Mouse (Mus musculus) frontal cortex, adult (tissue): Measurements from ENCODE around the gene Ank3.
"Not testable (repeated sequence)": the region's sequence is repeated elsewhere in the genome, so short reads cannot be mapped to it uniquely, and the experiment has no call there.

Experiments
- ATAC-seq: cut with Nextera tagmentation; 2 replicates; pipeline ENCODE4 v1.9.2; 2017; ENCODE audit warnings: mild to moderate bottlenecking, moderate library complexity, mixed read lengths; ENCODE audit not compliant: low TSS enrichment

The Ank3 gene

DNA sequence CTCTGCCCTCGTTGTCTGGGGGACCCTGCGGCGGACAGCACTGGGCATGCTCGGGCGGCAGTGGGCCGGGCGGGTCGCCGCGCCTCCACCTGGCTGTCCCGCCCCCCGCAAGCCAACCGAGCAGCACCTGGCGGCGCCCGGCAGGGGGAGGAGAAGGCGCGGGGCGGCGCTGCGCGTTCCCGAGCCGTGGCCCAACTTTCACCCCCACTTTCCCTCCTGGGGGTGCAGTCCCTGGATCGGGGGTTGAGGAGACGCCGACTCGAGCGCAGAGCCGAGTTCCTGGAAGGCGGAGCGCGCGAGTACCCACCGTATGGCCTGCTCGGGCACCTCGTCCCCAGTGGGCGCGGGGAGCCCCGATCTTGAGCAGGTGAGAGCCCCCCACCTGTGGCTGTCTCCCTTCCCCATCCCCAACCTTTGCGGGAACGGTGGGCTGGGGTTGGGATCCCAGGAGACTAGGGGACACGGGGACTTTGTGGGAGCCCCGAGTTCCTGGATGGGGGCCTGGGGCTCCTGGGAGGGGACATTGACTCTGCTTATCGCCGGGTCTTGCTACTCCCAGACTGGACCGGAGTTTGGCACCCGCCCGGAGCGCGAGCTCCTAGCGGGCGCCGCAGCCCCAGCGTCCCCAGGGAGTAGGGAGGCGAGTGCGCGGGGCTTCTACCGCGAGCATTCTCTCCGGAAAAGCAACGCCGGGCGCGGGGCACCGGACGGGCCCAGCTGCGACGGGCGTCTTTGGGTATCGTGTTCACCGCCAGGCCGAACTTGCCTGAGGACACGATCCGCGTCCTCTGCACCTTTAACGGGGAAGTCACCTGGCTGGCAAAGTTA, at the start of gene Ank3:
TSS of gene Ank3 (plus strand) at position 11 of the 828 bp plus-strand sequence.
- peak; percentile 55; the same call in 1 of the 2 replicates for ATAC-seq

DNA sequence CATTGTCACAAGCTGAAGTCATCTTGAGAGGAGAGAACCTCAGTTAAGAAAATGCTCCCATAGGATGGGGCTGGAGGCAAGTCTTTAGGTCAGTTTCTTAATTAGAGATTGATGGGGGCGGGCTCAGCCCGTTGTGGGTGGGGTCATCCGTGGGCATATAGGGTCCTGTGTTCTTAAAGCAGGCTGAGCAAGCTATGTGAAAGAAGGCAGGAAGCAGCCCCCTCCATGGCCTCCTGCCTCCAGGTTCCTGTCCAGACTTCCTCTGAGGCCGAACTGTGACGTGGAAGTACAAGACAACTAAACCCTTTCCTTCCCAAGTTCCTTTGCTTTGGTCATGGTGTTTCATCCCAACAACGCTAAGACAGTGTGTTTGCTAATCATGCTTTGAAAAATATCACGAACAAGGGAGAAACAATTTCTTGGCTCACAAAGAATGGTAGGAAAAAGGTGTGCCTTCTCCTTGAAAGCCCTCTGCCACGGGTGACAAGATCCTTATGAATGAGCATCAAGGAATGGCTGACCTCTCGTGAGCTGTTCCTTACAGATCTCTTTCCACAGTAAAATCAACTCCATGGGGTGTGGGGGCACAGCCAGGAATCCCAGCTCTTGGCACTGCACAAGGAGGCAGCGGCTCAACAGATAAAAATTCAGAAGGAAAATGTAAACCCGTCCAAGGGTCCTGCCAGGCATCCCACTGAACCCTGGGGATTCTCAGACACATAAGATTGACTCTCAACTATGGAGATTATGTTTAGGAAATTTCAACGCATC, 47.3 kb upstream of the Ank3 start:
- ATAC-seq = no peak

DNA sequence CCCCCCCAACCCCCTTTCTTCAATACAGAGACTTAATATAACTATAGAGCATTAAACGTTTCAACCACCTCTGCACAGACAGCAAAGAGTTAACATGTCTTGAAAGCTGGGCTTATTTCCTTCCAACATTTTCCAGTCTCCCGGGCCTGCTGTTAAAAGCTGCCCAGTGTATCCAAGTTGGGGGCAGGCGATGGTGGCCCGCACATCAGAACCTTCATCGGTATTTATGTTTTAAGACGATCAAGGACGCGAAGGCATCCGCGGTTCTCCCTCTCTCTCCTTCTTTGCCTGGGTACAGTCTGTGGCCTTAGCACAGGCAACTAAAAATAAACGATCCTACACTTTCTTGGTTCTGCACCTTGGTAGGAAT, 46.7 kb upstream of the Ank3 start:
- no peak for ATAC-seq

DNA sequence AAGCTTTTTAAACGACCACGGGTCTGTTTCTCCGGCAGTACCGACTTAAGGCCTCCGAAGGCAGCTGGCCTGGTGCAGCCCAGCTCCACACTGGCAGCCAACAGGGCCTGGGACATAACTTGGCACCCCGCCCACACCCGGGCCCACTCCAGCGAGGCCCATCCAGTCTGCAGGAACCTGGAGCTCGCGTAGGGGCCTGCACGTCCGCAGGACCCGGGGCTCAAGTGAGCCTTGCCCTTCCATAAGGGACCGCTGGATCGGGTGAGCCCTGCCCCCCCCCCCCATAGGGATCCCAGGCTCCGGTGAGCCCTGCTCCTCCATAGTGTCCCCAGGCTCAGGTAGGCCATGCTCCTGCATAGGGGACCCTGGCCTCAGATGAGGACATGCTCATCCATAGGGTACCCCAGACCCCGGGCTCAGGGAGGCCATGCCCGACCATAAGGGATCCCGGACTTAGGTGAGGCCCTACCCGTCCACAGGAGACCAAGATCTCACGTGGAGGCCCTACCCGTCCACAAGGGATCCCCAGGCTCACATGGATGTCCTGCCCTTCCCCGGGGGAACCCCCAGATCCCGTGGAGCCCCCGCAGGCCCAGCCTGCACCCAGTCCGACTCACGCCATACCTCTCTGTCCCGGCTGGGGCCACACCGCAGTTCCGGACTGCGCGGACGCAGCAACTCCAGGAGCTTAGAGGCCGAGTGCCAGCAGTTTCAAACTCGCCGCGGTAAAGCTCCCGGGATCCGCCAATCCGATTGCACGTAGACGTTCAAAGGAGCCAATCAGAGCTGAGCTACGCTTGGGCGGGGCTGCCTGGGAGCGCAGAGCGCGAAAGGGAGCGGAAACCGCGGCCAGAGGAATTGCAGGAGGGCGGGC, 46.1 kb upstream of the Ank3 start, which contains the start of gene Cdk1:
TSS of gene Cdk1 (minus strand) at position 727 of the 874 bp plus-strand sequence.
- peak; percentile 100 for ATAC-seq

DNA sequence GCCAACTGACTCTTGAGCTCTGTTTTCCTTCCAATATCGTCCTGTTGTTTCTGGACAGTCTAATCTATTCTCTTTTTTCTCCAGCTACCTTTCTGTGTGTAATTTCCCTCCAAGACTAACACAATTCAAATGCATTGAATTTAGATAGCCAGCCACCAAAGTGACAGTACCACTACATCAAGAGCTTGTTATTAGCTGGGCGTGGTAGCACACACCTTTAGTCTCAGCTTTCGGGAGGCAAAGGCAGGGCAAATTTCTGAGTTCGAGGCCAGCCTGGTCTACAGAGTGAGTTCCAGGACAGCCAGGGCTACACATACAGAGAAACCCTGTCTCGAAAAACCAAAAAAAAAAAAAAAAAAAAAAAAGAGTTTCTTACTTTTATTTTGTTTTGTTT, 45.5 kb upstream of the Ank3 start:
- not testable (repeated sequence) for ATAC-seq

DNA sequence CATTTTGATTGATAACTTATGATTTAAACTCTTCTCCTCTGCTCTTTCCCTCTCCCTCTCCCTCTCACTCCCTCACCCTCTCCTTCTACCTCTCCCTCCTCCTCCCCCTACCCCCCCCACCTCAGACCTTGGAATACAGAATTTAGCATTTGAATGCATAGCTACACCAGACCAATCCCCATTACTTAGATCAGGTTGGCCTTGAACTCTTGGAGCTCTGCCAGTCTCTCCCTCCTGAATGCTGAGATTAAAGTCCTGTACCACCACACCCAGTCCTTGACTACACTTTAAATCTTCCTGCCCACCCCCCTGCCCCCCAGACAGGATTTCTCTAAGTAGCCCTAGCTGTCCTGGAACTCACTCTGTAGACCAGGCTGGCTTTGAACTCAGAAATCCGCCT, 38.9 kb upstream of the Ank3 start:
- ATAC-seq = no peak

DNA sequence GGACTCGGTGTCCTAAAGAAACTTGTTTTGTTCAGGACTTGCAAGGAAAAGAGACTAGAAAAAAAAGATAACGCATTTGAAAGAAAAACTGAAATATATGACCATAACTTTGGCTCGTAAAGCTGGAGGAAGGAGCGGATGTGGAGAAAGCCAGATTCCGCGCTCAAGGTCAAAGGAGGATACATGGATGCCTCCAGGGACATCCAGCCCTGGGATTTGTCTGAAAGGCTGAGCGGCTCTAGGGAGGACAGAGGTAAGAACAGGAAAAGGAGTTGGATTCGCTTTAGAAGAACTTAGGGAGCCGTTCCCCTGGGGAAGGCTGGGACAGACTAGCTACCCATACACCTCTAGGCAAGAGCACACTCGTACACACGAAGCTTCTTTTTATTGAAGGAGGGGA, 32.4 kb upstream of the Ank3 start:
- no peak for ATAC-seq

DNA sequence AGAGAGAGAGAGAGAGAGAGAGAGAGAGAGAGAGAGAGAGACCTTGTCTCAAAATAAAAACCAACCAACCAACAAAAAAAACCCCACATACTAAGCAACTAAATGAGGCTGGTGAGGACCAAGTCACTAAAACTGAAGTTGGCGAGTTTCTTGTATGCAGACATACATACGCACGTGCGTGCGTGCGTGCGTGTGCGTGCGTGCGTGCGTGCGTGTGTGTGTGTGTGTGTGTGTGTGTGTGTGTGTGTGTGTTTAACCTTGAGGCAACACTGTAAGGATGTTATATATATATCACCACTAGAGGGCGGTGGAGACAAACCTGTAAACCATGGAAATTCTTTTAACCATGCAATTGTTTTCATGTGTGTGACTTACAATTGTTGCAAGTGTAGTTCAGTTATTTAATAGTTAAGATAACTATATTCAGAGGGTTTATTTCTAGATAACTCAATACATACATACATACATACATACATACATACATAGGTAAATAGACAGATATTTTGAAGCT, 31.6 kb upstream of the Ank3 start:
- no peak for ATAC-seq

DNA sequence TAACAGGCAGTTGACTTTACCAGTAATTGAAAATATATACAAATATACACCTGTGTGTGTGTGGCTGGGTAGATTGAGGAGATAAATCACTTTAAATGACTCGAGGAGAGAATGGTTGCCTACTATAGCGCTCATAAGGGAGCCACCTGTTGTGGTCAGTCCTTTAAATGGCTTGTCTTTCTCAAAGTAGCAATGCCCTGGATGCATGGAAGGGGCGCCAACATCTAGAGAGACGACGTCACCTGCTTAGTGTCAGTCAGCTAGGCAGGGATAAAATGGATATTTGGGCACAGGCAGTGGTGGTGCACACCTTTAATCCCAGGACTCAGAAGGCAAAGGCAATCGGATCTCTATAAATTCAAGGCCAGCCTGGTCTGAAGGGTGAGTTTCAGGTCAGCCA, 29.3 kb upstream of the Ank3 start:
- no peak for ATAC-seq

DNA sequence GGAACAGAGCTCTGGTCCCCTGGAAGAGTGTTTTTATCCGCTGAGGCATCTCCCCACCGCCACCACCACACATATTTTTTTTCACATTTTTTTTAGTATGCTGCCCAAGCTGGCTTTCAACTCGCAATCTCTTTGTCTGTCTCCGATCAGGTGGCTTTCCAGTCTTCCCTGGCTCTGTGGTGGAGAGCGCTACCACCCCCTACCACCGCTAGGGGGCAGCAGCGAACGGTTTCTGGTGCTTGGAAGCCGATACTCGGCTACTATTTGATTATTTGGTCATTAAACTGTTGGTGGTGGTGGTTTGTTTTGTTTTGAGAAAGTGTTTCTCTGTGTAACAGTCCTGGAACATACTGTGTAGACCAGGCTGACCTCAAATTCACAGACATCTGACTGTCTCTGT, 27.1 kb upstream of the Ank3 start:
- peak; percentile 60; the same call in 1 of the 2 replicates for ATAC-seq

DNA sequence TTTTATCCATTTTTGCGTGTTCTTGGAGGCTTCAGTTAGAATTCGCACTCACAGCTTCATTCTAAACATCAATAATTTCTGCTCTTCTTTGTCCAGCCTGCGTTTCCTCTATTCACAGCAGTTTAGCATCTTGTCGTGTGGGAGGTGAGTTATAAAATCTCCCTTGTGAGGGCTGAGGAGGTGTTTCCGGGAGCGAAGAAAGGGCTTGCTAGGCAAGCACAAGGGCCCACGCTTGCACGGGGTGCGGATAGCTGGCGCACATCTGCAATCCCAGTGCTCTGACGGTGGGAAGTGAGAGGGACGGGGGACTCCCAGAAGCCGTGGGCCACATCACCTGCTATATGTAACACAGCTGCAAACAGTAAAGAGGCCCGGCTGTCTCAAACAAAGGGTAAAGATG, 26.5 kb upstream of the Ank3 start:
- ATAC-seq = peak; percentile 95

DNA sequence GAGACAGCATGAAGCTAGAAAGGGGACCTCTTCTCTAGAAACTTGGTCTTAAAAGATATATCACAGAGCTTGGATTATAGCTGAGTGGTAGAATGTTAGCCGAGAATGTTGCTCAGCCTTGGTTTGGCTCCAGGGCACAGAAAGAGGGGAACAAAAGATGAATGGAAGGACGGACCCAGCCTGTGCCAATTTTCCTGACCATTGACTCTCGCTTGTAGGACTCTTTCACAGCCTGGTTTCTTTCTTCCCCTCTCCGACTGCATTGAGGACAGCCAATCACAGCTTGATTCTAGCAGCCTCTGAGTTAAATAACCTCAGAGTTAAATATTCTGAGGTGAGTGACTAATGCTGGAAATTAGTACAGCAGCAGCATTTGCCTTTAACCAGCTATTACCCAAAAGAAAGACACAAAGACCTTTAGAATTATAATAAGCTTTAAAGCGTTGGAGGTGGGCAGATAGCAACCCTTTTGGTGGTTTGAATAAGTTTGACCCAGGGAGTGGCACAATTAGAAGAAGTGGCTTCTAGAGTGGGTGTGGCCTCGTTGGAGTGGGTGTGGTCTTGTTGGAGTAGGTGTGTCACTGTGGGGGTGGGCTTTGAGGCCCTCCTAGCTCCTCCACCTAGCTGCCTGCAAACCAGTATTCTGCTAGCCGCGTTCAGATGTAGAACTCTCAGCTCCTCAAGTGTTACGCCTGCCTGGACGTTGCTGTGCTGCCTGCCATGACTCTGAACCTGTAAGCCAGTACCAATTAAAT, 24.6 kb upstream of the Ank3 start:
- ATAC-seq = no peak

DNA sequence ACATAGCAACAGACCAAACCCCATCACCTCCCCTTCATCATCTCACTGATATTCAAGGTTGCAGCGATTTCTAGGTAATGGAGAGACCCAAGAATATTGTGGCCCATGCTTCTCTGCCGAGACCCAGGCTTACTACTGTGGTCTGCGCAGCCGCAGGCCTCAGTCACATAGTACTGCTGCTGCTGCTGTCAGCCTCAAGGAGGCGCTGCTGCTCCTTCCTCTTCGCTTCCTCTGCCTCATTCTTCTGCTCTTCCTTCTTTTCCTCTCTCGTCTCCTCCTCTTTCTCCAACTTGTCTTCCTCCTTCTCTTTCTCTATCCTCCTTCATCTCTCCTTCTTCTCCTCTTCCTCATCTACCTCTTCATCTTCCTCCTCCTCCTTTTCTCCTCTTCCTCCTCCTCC, 23.4 kb upstream of the Ank3 start:
- no peak for ATAC-seq

DNA sequence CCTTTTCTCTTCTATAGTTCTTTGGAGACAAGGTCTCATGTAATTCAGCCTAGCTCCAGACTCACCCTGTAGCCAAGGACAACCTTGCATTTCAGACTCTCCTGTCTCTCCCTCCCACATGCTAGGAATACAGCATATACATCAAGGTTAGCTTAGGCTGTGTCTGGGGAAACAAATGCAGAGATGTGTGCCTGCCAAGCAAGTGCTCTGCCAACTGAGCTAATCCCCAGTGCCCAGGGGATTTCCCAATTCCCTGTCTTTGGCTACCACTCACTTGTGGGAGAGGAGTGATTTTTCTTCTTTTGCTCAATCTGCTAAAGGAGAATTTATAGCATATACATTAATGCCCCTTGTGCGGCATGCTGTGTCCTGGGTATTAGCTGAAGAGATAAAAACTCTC, 15.4 kb upstream of the Ank3 start:
- no peak for ATAC-seq

DNA sequence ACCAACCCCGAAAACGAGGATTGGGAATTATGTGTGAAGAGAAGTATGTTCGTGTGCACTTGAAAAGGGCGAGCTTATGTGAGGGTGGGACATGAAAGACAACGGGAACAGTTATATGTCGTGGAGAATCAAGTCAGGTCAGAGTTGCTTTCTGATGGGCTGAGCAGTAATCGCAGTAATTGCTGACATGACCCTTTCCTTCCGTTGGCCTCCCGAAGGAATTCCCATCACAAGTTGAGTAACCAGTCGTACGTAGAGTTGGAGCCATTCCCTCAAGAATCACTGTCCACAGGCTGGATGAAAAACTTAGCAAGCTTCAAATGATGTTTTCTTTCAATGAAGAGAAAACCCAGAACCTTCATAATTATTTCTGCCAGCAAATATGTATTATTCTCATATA, 13.9 kb upstream of the Ank3 start:
- no peak for ATAC-seq

DNA sequence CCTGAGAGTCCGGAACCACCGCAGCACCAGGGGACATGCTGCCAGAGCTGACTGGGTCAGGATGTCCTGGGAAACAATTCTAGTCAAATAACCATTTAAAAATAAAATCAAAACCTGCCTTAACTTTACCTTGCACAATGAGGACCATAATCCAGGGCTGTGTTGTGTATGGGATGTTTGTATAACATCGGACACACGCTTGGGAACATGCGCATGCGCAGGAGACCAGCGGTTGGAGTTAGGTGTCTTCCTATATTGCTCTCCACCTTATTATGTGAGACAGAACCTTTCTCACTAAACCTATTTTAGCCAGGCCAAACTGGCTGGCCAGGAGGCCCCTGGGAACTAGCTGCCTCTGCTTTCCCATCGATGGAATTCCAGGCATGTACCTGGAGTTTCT, 13.4 kb upstream of the Ank3 start:
- ATAC-seq = no peak

DNA sequence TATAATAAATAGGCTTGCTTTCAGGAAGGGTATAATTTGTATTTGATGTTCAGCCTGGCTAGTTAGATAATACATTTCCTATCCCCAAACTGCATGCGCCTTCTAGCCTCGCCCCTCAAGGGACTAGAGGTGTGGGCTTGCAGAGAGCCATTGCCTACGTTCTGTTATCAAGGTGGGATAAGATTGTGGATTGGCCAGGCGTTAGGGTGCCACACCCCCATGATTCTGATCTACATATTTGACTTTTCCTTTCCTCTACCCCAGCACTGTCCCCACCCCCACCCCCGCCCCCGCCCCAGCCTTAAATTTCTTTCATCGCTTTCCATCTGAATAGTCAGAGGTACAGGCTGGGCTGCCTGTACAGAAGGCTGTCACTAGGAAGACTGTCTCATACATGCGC, 11.8 kb upstream of the Ank3 start:
- no peak for ATAC-seq

DNA sequence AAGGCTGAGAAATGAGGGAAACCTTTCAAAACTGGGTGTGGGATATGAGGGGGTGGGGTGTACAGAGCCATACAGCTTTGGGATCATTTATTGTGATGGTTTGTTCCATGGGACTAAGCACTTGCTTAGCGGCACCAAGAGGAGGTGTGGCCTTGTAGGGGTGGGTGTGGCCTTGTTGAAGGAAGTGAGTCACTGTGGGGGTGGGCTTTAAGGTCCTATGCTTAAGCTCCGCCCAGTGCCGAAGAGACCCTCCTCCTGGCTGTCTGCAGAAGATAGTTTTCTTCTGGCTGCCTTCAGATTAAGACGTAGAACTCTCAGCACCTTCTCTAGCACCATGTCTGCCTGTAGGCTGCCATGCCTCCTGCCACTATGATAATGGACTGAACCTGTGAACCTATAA, 9.1 kb upstream of the Ank3 start:
- no peak for ATAC-seq

DNA sequence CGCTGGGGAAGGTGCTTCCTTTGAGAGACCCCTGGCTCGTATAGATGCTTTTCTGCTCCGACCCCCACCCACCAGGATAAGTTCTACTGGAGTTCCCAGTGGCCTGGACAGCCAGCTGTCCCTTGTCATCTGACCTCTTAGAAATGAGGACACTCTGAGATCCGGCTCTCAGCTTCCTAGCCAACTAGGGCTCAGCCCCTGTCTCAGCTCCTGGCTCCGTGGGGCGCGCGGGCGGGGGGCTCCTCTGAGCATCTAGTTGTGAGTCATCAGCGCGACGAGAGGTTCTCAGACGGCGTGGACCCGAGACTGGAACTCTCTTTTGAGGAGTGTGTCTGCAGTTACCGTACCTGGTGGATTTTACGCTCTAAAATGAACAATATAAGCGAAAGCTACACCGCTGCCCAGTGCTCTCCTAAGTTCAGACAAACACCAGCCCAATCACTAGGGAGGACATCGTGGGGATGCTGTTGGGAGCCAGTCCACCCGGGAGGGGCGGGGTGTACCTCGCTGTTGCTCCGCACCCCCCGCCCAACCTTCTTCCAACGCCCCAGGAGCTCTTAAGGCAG, 293 bp upstream of the Ank3 start:
- no peak for ATAC-seq

DNA sequence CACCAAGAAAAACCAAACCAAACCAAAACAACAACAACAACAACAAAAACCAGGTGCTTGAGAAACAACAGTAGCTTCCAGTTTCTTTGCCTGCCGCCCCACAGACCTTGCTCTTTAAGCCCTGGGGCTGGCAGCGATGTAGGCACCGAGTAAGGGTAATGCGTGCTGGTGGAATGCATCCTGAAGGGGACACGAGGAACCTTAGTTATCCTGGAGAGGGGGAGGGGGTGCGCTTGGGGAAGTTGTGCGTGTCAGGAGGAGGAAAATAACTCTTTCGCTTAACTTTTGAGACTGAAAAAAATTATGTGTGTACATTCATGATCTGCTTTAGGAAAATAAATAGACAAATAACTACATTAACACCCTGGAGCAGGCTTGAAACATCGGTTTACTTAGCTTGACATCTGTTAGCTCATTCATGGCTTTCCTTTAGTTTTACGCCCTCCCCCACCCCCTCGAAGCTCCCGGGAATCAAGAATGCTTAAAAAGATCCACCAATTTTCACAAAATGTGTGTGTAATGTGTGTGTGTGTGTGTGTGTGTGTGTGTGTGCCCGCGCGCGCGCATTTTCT, 1.3 kb downstream of the Ank3 start:
- ATAC-seq = no peak

DNA sequence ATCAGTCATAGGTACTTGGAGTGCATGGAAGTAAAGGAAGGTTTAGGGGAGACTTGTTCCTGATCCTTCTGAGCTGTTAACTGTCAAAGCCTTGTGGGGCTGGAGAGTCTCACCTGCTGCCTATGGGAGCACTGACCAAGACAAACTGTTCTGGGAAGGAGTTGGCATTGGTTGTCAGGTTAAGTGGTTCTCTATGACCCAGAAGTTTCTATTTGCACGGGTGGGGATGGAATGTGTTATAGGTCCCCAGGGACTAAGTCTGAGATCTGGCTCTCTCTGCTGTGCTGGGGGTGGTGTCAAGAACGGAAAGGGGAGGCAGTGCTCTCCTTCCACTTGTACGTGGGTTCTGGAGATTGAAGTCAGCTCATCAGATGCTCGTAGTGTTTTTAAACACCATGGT, 6.9 kb downstream of the Ank3 start:
- ATAC-seq = no peak
